Mouse (Mus musculus) kidney, postnatal 0 days (tissue): ENCODE measurements around the gene Dlx5. TPM values are rescaled to one million over a fixed set of nuclear protein-coding genes. Genes with fewer than 3 reads are reported as not detected.

Experiments used
- ATAC-seq: fragments of 200-750 bp; cut with Nextera tagmentation; replicated peaks from 2 replicates; pipeline ENCODE4 v1.8.0; 2017; ENCODE audit warnings: low read depth, moderate number of reproducible peaks, moderate TSS enrichment, moderate library complexity; ENCODE audit not compliant: low FRiP score
- DNase-seq: peaks from one replicate; pipeline ENCODE4 v3.0.0-alpha.2; 2016; ENCODE audit warnings: low spot score
- H3K27ac ChIP-seq: fragments of 300-500 bp; sonication (generic); 2 replicates; pipeline ENCODE4 v1.5.1; 2014; ENCODE audit warnings: mild to moderate bottlenecking
- H3K27me3 ChIP-seq: fragments of 300-500 bp; sonication (generic); 2 replicates; pipeline ENCODE4 v1.6.1; 2014; ENCODE audit warnings: low read length, mixed read lengths; ENCODE audit not compliant: insufficient read depth
- H3K36me3 ChIP-seq: fragments of 300-500 bp; sonication (generic); 2 replicates; pipeline ENCODE4 v1.6.1; 2014; ENCODE audit warnings: low read length, mixed read lengths; ENCODE audit not compliant: insufficient read depth
- H3K4me1 ChIP-seq: fragments of 300-500 bp; sonication (generic); replicated peaks from 2 replicates; pipeline ENCODE4 v1.6.1; 2014; ENCODE audit warnings: antibody characterized with exemption, low read length, mixed read lengths; ENCODE audit not compliant: insufficient read depth
- H3K4me2 ChIP-seq: fragments of 300-500 bp; sonication (generic); 2 replicates; pipeline ENCODE4 v1.6.1; 2014; ENCODE audit warnings: mild to moderate bottlenecking, low read length, moderate library complexity, mixed read lengths
- H3K4me3 ChIP-seq: fragments of 300-500 bp; sonication (generic); replicated peaks from 2 replicates; pipeline ENCODE4 v1.5.1; 2014; ENCODE audit warnings: low read depth, low read length
- H3K9ac ChIP-seq: fragments of 300-500 bp; sonication (generic); 2 replicates; pipeline ENCODE4 v1.6.1; 2014; ENCODE audit warnings: low read depth, low read length
- H3K9me3 ChIP-seq: fragments of 300-500 bp; sonication (generic); replicated peaks from 2 replicates; pipeline ENCODE4 v1.6.1; 2016; ENCODE audit warnings: low read length, inconsistent platforms, mixed read lengths
- CTCF ChIP-seq: IDR thresholded peaks from 2 replicates; pipeline ENCODE4 v1.5.1; 2016; ENCODE audit warnings: antibody characterized with exemption, low read depth, mild to moderate bottlenecking, moderate library complexity
- WGBS: fragments of 180-500 bp; shearing (Covaris S2); extraction: QIAGEN DNeasy Blood & Tissue Kit; methylation state at CpG from one replicate; pipeline ENCODE4 v1.1.7; 2014; 5-methylcytosine and 5-hydroxymethylcytosine counted together
- polyA plus RNA-seq: library from polyadenylated mRNA; unstranded; fragments of >200 nt; fragmentation: Nextera tagmentation; extraction: Ambion mirVana; gene quantifications from 2 replicates; pipeline ENCODE4 v1.2.1, GENCODE M21; 2015

Dlx5 gene
- polyA plus RNA-seq, 1 experiment from 2014 or later = 0.67 TPM

DNA sequence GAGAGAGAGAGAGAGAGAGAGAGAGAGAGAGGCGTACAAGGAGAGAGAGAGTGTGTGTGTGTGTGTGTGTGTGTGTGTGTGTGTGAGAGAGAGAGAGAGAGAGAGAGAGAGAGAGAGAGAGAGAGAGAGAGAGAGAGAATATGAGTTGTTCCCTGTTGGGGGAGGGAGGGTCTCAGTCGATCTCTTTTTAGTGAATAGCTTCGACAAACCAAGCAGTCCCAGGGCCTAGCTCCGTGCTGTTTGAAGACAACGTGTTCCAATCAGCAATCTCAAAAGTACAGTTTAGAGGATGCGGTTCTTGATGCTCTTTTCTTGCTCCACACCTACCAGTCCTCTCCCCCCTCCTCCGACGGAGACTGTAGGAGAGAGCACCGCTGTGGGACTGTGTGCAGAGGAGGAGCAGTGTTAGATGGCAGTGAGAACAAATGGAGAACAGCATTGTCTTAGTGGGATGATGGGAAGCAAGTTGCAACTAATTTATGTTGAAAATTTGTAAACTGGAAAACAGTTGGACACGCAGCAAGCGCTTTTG is 447 bp upstream of the Dlx5 start:
- TF ChIP-seq CTCF = no peak
- H3K4me2 ChIP-seq = peak overlapping the region; percentile 70; the same call in 1 of the 2 replicates
- H3K36me3 ChIP-seq = no peaks in the 10 kb centered on the region
- H3K27me3 ChIP-seq = peaks cover 69% of the 10 kb centered on the region
- H3K9me3 ChIP-seq = no peaks in the 10 kb centered on the region
- no peak overlapping the region for H3K27ac ChIP-seq
- no peak overlapping the region; the same call in 1 of the 2 replicates for H3K4me3 ChIP-seq
- H3K9ac ChIP-seq = no peak overlapping the region
- 9% methylated on average over 10 of the region's 11 CpGs for WGBS
- peaks cover 3% of the 10 kb centered on the region; the same call in 1 of the 2 replicates for H3K4me1 ChIP-seq
- no peak for DNase-seq
- ATAC-seq = no peak

DNA sequence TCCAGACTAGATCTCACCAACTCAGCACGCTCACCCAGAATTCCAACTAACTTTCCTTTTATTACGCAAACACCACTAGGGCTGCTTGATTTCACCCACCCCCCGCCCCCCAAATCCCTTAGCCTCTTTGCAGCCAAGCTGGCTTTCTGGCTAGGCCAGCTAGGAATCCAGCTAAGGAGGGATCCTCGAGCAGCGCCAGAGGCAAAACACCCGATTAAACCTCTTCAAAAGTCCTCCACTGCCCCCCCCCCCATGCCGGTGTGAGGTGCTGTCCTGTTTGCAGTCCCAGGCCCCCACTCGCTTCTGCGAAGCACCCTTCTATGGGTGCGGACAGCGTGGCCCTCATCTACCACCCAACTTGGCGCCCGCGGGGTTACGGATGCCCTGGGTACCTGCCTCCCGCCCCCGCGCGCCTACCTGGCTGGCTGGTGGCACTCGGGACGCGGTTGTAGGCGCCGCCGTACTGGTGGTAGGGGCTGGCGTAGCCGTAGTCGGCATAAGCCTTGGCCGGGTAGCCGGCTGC is 709 bp downstream of the Dlx5 start:
- peak; percentile 11; the same call in 1 of the 2 replicates for ATAC-seq
- no peaks in the 10 kb centered on the region for H3K36me3 ChIP-seq
- peaks cover 3% of the 10 kb centered on the region; the same call in 1 of the 2 replicates for H3K4me1 ChIP-seq
- peaks cover 81% of the 10 kb centered on the region for H3K27me3 ChIP-seq
- no peaks in the 10 kb centered on the region for H3K9me3 ChIP-seq
- peak overlapping the region; percentile 38 for H3K4me3 ChIP-seq
- peak overlapping the region; percentile 70 for H3K4me2 ChIP-seq
- no peak for TF ChIP-seq CTCF
- no peak overlapping the region for H3K27ac ChIP-seq
- H3K9ac ChIP-seq = no peak overlapping the region
- no peak for DNase-seq
- WGBS = under 1% methylated on average over 30 of the region's 30 CpGs

DNA sequence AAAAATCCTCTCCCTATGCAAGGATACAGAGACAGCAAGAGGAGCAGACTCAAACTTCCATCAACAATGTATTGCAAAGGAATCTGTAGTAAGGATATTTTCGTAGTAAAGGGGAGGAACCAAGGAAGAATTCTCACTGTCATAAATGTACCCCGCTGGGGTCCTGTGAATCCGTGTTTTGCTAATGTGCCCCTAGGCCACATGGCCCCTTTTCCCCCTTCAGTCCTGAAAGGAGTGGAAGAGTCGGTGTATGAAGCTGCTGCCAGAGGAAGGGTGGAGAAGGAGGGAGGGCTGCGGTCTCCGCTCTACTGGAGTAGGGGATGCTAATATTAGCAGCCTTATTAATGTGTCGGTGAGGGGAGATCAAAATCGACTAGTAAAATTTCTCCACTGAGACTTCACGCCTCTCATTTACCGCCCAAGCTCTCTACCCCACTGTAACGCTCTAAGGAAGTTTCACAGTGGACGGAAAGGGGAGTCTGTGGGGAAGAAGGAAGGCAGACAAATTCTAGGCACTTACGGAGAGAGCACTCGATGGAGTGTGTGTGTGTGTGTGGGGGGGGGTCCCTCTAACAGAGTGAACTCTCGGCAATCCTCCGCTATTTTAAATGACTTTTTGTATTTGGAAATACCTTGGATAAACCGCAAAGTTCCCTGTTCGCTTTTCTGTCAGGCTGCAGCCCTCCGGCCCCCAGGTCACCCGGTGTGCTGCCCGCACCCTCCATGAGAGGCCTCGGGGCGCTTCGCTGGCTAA is 1.3 kb downstream of the Dlx5 start:
- Histone ChIP-seq H3K9me3 (no peaks in the 10 kb centered on the region), H3K4me1 (peaks cover 3% of the 10 kb centered on the region; the same call in 1 of the 2 replicates), H3K4me3 (peak overlapping the region; percentile 38; the same call in 1 of the 2 replicates), H3K36me3 (no peaks in the 10 kb centered on the region), H3K27ac (no peak overlapping the region), H3K9ac (no peak overlapping the region), H3K4me2 (no peak overlapping the region), H3K27me3 (peaks cover 87% of the 10 kb centered on the region)
- TF ChIP-seq CTCF = no peak
- DNase-seq (no peak), ATAC-seq (no peak)
- WGBS = 2% methylated on average over 24 of the region's 24 CpGs

DNA sequence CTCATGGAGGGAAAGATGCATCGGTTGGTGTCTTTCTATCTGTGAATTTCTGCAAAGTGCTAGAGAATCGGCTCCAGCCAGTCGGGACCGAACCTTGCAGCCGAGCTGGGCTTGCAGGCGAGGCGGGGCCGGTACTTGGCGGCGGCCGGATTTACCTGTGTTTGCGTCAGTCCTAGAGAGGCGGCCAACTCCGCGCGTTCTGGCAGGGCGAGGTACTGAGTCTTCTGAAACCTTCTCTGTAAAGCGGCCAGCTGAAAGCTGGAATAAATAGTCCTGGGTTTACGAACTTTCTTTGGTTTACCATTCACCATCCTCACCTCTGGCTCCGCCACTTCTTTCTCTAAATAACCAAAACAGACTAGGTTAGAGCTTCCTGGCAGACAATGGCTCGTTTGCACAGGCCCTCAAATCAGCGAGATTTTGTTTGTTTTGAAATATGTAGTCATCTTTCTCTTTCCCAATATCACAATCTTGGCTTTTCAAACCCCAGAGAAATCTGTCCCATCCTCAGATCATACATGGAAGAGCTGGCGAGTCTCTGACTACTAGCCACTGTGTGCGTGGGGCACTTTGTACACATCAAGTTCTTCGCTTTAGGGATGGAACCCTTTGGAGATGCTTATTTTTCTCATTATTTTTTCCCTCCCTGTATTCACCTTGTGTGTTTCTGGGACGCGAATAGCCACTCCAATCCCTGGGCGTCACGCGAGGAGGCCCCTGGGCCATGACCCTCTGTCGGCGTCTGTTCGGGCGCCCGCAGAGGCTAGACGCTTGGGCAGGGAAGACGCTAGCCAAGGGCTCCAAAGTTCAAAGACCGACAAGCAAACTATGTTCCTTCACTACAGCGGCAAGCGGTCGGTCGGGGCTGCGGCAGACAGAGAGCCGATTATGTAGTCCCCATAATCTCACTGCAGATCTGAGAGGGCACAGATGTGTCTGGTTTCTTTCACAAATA is 2.2 kb downstream of the Dlx5 start:
- no peaks in the 10 kb centered on the region for H3K9me3 ChIP-seq
- H3K4me2 ChIP-seq = no peak overlapping the region
- no peak overlapping the region for H3K9ac ChIP-seq
- H3K4me1 ChIP-seq = peaks cover 3% of the 10 kb centered on the region; the same call in 1 of the 2 replicates
- WGBS = 4% methylated on average over 44 of the region's 44 CpGs
- H3K4me3 ChIP-seq = no peak overlapping the region
- no peak for TF ChIP-seq CTCF
- no peaks in the 10 kb centered on the region for H3K36me3 ChIP-seq
- H3K27me3 ChIP-seq = peaks cover 92% of the 10 kb centered on the region
- ATAC-seq (no peak), DNase-seq (no peak)
- no peak overlapping the region for H3K27ac ChIP-seq

DNA sequence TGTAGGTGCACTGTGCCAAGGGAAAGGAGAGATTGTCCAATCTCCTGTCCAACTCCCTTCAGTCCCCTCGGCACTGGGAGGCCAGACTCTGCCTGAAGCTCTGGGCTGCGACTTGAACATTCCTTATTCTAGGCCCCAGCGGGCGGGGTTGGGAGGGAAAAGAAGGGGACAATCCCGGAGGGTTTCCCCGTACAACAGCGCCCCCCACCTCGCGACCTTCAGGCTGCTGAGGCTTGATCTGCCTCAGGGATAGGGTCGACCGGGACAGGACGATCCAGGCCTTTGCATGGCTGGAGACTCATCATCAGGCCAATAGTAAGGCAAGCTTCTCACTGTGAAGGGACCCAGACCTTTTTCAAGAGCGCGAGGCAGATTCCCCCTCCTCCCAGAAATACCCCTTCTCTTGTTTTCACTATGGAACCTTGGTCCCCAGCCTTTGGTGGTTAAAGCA is 3.0 kb downstream of the Dlx5 start:
- 2% methylated on average over 14 of the region's 14 CpGs for WGBS
- Histone ChIP-seq H3K4me2 (no peak overlapping the region), H3K27ac (no peak overlapping the region), H3K27me3 (peaks cover 93% of the 10 kb centered on the region), H3K36me3 (no peaks in the 10 kb centered on the region), H3K4me3 (no peak overlapping the region), H3K4me1 (peaks cover 3% of the 10 kb centered on the region; the same call in 1 of the 2 replicates), H3K9me3 (no peaks in the 10 kb centered on the region), H3K9ac (no peak overlapping the region)
- ATAC-seq = no peak
- TF ChIP-seq CTCF = no peak
- no peak for DNase-seq
